In the genomic region with DNA sequence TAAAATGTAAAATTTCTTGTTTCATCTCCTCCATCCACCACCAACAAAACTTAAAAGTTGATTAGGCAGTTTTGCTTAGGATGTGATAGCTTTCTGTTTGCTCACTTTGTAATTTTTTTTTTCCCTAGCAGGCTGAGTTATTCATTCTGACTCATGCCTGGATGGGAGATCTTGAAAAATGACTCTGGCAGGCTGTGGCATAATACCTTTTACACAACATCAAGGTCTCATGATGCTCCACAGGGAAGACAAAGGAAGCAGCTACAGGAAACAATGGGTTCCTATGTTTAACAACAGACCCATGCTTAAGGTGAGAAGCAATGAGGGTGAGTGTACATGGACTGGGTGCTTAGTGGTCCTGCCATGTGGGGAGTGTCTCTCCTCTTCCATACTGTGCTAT, we compare ENCODE assay signal across 25 mouse cellular contexts.
DNase-seq lines count a peak whose midpoint lies in the region; ATAC-seq lines count a peak whose summit lies in the region.
"Had no signal": no experiment of that assay in that cellular context is flagged by ENCODE, and none has a peak within 500 bp of the region (broad histone marks: within the 10 kb centered on the region; RNA-seq: fewer than 3 reads in every experiment).

No protein-coding gene starts in this region.

- H3K27me3 ChIP-seq in midbrain, embryonic 16.5 days (ENCODE audit: control insufficient read depth, insufficient read depth, low read depth, low read length), result no peaks in the 10 kb centered on the region
- H3K27me3 ChIP-seq: CH12.LX; embryonic facial prominence, embryonic 13.5 days; embryonic facial prominence, embryonic 15.5 days; forebrain, embryonic 13.5 days; forebrain, embryonic 15.5 days had no signal

- H3K9ac ChIP-seq in midbrain, embryonic 16.5 days (ENCODE audit: low read depth, low read length), result no peak overlapping the region
- H3K9ac ChIP-seq: embryonic facial prominence, embryonic 13.5 days; embryonic facial prominence, embryonic 15.5 days; forebrain, embryonic 13.5 days; forebrain, embryonic 15.5 days; forebrain, postnatal 0 days had no signal

- H3K4me3 ChIP-seq in midbrain, embryonic 16.5 days (ENCODE audit: low read depth, low read length), result no peak overlapping the region
- H3K4me3 ChIP-seq: embryonic facial prominence, embryonic 13.5 days; embryonic facial prominence, embryonic 15.5 days; erythroblast, embryonic 14.5 days; forebrain, embryonic 13.5 days; forebrain, embryonic 15.5 days had no signal

- H3K4me2 ChIP-seq in midbrain, embryonic 16.5 days (ENCODE audit: low read length), result no peak overlapping the region
- H3K4me2 ChIP-seq: embryonic facial prominence, embryonic 13.5 days; embryonic facial prominence, embryonic 15.5 days; forebrain, embryonic 13.5 days; forebrain, embryonic 15.5 days had no signal

- H3K4me1 ChIP-seq in midbrain, embryonic 16.5 days (ENCODE audit: control insufficient read depth, insufficient read depth, low read length), result no peaks in the 10 kb centered on the region
- H3K4me1 ChIP-seq: embryonic facial prominence, embryonic 13.5 days; embryonic facial prominence, embryonic 15.5 days; forebrain, embryonic 13.5 days; forebrain, embryonic 15.5 days had no signal

- peak; percentile 5 for DNase-seq in adrenal gland, adult 8-10 months
- no peak for DNase-seq in adrenal gland, postnatal 14 days
- DNase-seq in Muller cell, postnatal 12 days (ENCODE audit: inconsistent ontology term), result peak; percentile 46
- peak; percentile 3 for DNase-seq in brain, adult 2 months (ENCODE audit: low read depth, low spot score)
- DNase-seq in spleen, postnatal 10 days (ENCODE audit: low spot score in 2 of 2), result no peak
- no peak for DNase-seq in neural tube, embryonic 10.5 days (ENCODE audit: extremely low spot score, low spot score)
- DNase-seq: B cell, adult 2 months; cerebellum, adult 11 months; cerebellum, adult 18-20 months; cerebellum, adult 8-10 months; cerebellum, adult 9-11 months; cerebellum, postnatal 14 days; cerebellum, postnatal 36 days; embryo, embryonic 11 days; forebrain, postnatal 0 days had no signal

- H3K9me3 ChIP-seq in midbrain, embryonic 16.5 days (replicated peaks; ENCODE audit: control insufficient read depth, low read length, poor library complexity, severe bottlenecking), result no peaks in the 10 kb centered on the region
- H3K9me3 ChIP-seq: embryonic facial prominence, embryonic 13.5 days; embryonic facial prominence, embryonic 15.5 days; forebrain, embryonic 13.5 days; forebrain, embryonic 15.5 days; G1E had no signal

- ATAC-seq in midbrain, embryonic 16.5 days, result no peak
- ATAC-seq: activated CD4-positive, CD25-positive, alpha-beta regulatory T cell, adult 4 months; CD4-positive, CD25-positive, alpha-beta regulatory T cell, adult 4 months; forebrain, embryonic 13.5 days; forebrain, embryonic 15.5 days; forebrain, postnatal 0 days had no signal

- no peak overlapping the region for H3K27ac ChIP-seq in midbrain, embryonic 16.5 days (ENCODE audit: low read length)
- H3K27ac ChIP-seq: embryonic facial prominence, embryonic 13.5 days; embryonic facial prominence, embryonic 15.5 days; forebrain, embryonic 13.5 days; forebrain, embryonic 15.5 days had no signal

- H3K36me3 ChIP-seq in midbrain, embryonic 16.5 days (ENCODE audit: control insufficient read depth, insufficient read depth, low read length), result no peaks in the 10 kb centered on the region
- H3K36me3 ChIP-seq: embryonic facial prominence, embryonic 13.5 days; embryonic facial prominence, embryonic 15.5 days; forebrain, embryonic 15.5 days; G1E had no signal

Comparison
In these comparisons a context has a peak if more than half of its experiments do, and no peak if none do; other contexts are left out.
1. DNase-seq: peak in adrenal gland, adult 8-10 months (single experiment), Muller cell, postnatal 12 days (single experiment) and brain, adult 2 months (single experiment); none in adrenal gland, postnatal 14 days (single experiment), spleen, postnatal 10 days (0 of 2) and neural tube, embryonic 10.5 days (single experiment).